Mouse (Mus musculus) ES-E14 (cell line): ENCODE results near the gene Sh3pxd2a.

Experiments used
- HCFC1 ChIP-seq: IDR thresholded peaks from 2 replicates; pipeline ENCODE4 v1.6.1; 2012; ENCODE audit warnings: low read length, inconsistent platforms, borderline replicate concordance; ENCODE audit not compliant: insufficient read depth
- ZC3H11A ChIP-seq: IDR thresholded peaks from 2 replicates; pipeline ENCODE4 v1.6.1; 2012; ENCODE audit warnings: low read depth, mild to moderate bottlenecking, inconsistent platforms, low read length, borderline replicate concordance

DNA sequence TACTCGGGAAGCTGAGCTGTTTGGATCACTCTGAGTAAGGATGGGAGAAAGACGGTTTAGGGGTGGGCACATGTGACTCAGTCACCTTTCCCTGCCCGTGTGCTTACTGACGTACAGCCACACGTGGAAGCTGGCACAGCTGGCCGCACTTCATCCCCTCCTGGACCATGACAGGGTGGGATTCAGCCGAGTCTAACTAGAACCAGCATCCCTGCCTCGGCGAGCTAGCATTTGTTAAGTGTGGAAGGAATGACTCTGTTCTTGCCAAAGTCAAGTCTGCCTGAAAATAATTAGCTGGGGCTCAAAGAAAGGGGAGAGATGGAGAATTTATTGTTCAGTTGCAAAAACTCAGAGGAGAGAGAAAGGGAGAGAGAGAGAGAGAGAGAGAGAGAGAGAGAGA lies 193.7 kb downstream of the Sh3pxd2a start:
- TF ChIP-seq HCFC1: no peak
- TF ChIP-seq ZC3H11A: no peak
